Mouse (Mus musculus) ES-Bruce4 (cell line): Measurements from ENCODE around the gene Rpl10-ps3. TPM values are rescaled to one million over a fixed set of nuclear protein-coding genes. Genes with fewer than 3 reads are reported as not detected.

Experiments
- H3K27ac ChIP-seq: 2 replicates; pipeline ENCODE4 v1.5.1; 2012; ENCODE audit warnings: low read length, inconsistent platforms; ENCODE audit not compliant: insufficient read depth
- H3K27me3 ChIP-seq: 2 replicates; pipeline ENCODE4 v1.6.1; 2012; ENCODE audit warnings: mild to moderate bottlenecking, low read length, inconsistent platforms; ENCODE audit not compliant: control insufficient read depth, poor library complexity, insufficient read depth, severe bottlenecking
- H3K36me3 ChIP-seq: 2 replicates; pipeline ENCODE4 v1.6.1; 2012; ENCODE audit warnings: inconsistent platforms, mild to moderate bottlenecking, low read length, moderate library complexity; ENCODE audit not compliant: control insufficient read depth, poor library complexity, insufficient read depth, severe bottlenecking
- H3K4me1 ChIP-seq: one replicate; pipeline ENCODE4 v1.8.1; 2011; ENCODE audit warnings: low read length; ENCODE audit not compliant: control insufficient read depth, insufficient read depth
- H3K4me3 ChIP-seq: 2 replicates; pipeline ENCODE4 v1.5.1; 2011; ENCODE audit warnings: low read depth, mild to moderate bottlenecking, low read length
- H3K9ac ChIP-seq: 2 replicates; pipeline ENCODE4 v1.6.1; 2012; ENCODE audit warnings: low read depth, mild to moderate bottlenecking, inconsistent platforms; ENCODE audit not compliant: poor library complexity, severe bottlenecking
- H3K9me3 ChIP-seq: replicated peaks from 2 replicates; pipeline ENCODE4 v1.6.1; 2012; ENCODE audit warnings: mild to moderate bottlenecking, low read length, inconsistent platforms; ENCODE audit not compliant: control insufficient read depth, poor library complexity, insufficient read depth, severe bottlenecking
- CTCF ChIP-seq: IDR thresholded peaks from one replicate; pipeline ENCODE4 v1.8.1; 2011; ENCODE audit warnings: low read depth, low read length
- EP300 ChIP-seq: IDR thresholded peaks from 2 replicates; pipeline ENCODE4 v1.6.1; 2011; ENCODE audit warnings: low read depth, low read length; ENCODE audit not compliant: insufficient read depth
- POLR2A ChIP-seq: IDR thresholded peaks from one replicate; pipeline ENCODE4 v1.8.1; 2011; ENCODE audit warnings: low read length; ENCODE audit not compliant: insufficient read depth
- polyA plus RNA-seq: library from polyadenylated mRNA; stranded (reverse); fragments of >200 nt; gene quantifications from 2 replicates; pipeline ENCODE4 v1.2.4, GENCODE M21; 2011; ENCODE audit warnings: low read depth; ENCODE audit not compliant: missing spikeins, insufficient read depth, insufficient read length

The Rpl10-ps3 gene
- polyA plus RNA-seq, 1 experiment, result 1,787 TPM

DNA sequence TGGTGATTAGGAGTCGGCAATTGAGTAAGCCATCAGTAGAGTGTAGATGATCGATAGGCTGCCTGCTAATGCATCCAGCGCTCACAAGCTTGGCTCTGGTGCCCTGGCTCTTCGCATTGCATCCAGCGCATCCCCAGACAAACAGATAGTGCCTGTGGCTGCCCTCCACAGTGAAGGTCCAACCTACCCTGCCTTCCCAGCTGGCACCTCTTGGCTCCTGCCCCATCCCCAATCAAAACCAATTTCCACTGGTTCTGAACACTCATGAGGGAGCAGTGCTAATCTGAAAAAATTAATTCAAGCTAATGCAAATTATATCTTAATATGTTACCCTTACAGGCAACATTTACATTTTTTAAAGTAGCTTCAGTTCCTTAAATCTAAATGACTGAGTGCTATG is 25.3 kb downstream of the Rpl10-ps3 start:
- no peaks in the 10 kb centered on the region for H3K4me1 ChIP-seq
- H3K9me3 ChIP-seq, result no peaks in the 10 kb centered on the region
- H3K27me3 ChIP-seq, result no peaks in the 10 kb centered on the region
- H3K9ac ChIP-seq, result no peak overlapping the region
- H3K36me3 ChIP-seq, result no peaks in the 10 kb centered on the region
- no peak overlapping the region for H3K4me3 ChIP-seq
- no peak overlapping the region for H3K27ac ChIP-seq
- TF ChIP-seq EP300 (no peak), POLR2A (no peak), CTCF (no peak)

DNA sequence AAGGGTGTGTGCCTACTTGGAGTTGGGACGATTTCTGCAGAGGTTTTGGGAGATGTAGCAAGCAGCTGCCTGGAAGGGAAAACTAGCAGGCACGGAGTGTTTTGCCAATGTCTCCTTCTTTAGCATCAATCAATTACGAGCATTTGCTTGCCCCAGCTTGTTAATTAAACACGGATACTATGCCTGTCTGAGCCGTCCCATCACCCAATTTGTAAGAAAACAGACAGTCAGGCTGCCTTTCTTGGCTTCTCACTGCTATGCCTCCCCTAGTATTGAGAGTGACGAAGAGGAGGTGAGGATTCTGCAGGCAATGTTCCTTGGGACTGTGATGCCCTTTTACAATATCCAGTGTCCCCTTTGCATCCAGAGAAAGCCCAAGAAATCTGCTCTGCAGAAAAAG is 27.5 kb downstream of the Rpl10-ps3 start:
- Histone ChIP-seq H3K4me1 (no peaks in the 10 kb centered on the region), H3K27me3 (no peaks in the 10 kb centered on the region), H3K27ac (no peak overlapping the region), H3K36me3 (no peaks in the 10 kb centered on the region), H3K9ac (no peak overlapping the region), H3K4me3 (no peak overlapping the region), H3K9me3 (no peaks in the 10 kb centered on the region)
- no peak for TF ChIP-seq POLR2A
- TF ChIP-seq CTCF, result no peak
- TF ChIP-seq EP300, result no peak

DNA sequence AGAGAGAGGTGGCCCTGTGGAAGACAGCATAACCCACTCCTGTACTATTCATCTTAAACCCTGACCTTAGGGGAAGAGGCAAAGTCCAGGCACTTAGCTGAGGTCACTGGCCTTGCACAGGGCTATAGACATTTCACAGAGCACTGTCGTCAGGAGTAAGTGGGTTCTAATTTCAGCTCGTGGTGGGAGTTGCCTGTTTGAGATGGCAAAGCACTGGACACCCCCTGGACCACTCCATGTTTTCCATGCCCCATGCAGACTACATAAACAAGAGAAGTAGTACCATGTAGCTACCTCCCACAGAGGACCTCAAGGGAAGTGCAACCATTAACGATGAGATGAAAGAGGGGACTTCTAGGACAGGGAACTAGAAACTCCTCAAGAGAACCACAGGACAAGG is 29.1 kb downstream of the Rpl10-ps3 start:
- Histone ChIP-seq H3K36me3 (no peaks in the 10 kb centered on the region), H3K27me3 (no peaks in the 10 kb centered on the region), H3K4me1 (no peaks in the 10 kb centered on the region), H3K4me3 (no peak overlapping the region), H3K27ac (no peak overlapping the region), H3K9me3 (no peaks in the 10 kb centered on the region), H3K9ac (no peak overlapping the region)
- TF ChIP-seq CTCF (no peak), POLR2A (no peak), EP300 (no peak)

DNA sequence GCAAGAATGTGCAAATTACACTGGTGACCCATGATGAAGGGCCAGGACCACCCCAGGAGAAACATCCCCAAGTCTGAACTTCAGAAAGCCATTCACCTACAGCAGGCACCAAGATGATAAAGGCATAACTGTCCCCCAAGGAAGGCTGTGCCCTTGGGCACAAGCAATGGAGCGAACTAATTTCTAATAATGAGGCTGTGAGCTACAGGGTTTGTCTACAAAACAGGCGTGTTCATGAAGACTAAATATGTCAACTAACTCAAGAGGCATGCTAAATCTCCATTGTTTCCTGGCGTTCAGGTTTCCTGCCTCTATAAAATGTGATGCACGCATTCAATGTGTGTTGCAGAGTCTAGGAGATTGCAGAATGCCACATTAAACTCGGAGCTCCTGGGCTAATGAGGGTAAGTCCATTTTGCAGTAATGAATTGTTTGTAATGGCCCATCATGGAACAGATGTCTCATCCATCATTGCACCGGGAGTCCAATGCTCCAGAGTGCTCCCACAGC is 33.7 kb downstream of the Rpl10-ps3 start:
- no peak for TF ChIP-seq EP300
- no peak for TF ChIP-seq CTCF
- TF ChIP-seq POLR2A, result no peak

DNA sequence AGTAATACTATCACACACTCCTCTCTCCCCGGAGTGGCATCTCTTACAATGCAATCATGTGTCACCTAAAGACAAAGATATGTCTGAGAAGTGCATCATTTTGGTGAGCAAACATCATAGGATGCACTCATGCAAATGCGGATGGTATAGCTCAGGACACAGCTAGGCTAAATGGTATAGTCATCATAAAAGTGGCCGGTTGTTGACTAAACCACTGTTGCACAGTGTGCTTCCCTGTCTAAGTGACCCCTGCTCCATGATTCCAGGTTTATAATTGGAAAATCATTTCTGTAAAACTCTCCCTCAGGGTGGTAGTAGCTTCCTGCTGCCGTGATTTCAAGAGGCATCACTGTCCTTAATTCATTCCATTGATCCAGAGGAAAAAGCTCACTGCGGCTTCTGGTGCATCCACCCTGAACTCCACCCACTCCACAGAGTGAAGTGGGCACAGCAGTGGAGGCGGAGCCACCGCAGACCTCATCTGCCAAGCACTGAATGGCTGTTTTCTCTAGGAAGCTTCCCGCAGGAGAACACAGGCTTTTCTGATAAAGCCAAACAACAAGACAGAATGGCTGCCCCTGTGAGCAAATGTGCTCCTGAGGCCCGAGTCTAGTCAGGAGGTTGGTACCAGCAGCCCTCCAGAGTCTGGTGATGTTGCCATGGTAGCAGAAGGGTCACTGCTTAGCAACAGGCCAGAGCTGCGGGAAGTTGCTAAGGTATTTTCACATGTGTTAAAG is 38.9 kb downstream of the Rpl10-ps3 start:
- no peak for TF ChIP-seq EP300
- TF ChIP-seq POLR2A, result no peak
- TF ChIP-seq CTCF, result no peak
- Histone ChIP-seq H3K9ac (no peak overlapping the region), H3K9me3 (no peaks in the 10 kb centered on the region)

More for the DNA sequence above, 33.7 kb downstream of the Rpl10-ps3 start:
- Histone ChIP-seq H3K36me3 (no peaks in the 10 kb centered on the region), H3K27me3 (no peaks in the 10 kb centered on the region), H3K9ac (no peak overlapping the region), H3K4me3 (no peak overlapping the region), H3K27ac (no peak overlapping the region), H3K9me3 (no peaks in the 10 kb centered on the region), H3K4me1 (no peaks in the 10 kb centered on the region)

DNA sequence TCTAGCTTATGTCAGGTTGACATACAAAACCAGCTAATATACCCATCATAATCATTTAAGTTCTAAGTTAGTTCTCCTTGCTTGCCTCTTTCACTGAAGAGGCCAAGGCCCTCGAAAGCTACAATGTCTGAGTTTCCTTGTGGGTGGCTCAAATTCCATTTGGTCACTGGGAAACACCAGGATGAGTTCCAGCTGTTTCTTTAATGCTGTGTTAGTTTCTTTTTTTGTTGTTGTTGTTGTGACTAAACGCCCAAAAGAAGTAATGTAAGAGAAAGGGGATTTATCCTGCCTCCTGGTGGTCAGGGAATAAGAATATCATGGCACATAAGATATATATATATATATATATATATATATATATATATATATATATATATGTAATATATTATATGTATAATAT is 39.7 kb downstream of the Rpl10-ps3 start:
- no peak overlapping the region for H3K4me3 ChIP-seq
- no peak for TF ChIP-seq POLR2A
- no peaks in the 10 kb centered on the region for H3K4me1 ChIP-seq
- H3K27me3 ChIP-seq, result no peaks in the 10 kb centered on the region
- no peaks in the 10 kb centered on the region for H3K36me3 ChIP-seq
- H3K27ac ChIP-seq, result no peak overlapping the region
- no peaks in the 10 kb centered on the region for H3K9me3 ChIP-seq
- H3K9ac ChIP-seq, result no peak overlapping the region

More for the DNA sequence above, 38.9 kb downstream of the Rpl10-ps3 start:
- H3K4me3 ChIP-seq, result no peak overlapping the region
- no peaks in the 10 kb centered on the region for H3K4me1 ChIP-seq
- H3K36me3 ChIP-seq, result no peaks in the 10 kb centered on the region
- no peak overlapping the region for H3K27ac ChIP-seq
- no peaks in the 10 kb centered on the region for H3K27me3 ChIP-seq
